ENCODE assay signal across 20 mouse cellular contexts in the genomic region with DNA sequence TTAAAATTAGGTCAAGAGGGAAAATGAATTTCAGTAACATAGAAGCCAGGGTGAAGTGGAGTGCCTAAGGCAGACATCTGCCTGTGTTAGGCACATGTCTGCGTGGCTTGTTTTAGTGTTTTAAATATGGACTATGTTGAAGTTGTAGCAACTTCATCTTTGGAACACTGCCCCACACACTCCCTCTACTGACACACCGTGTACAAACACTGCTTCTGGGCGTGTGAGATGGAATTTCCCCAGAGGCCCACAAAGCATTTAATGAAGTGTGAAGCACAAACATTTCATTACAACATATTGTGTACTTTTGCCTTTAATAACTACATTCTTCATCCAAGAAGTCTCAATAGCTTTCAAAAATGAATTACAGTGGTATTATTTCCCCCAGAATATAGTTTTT.
DNase-seq lines count a peak whose midpoint lies in the region; ATAC-seq and TF ChIP-seq lines count a peak whose summit lies in the region.
"Had no signal": no experiment of that assay in that cellular context is flagged by ENCODE, and none has a peak within 500 bp of the region (broad histone marks: within the 10 kb centered on the region; RNA-seq: fewer than 3 reads in every experiment).

No protein-coding gene starts in this region.

- WGBS in lung, adult 2 months: 60% methylated on average over 3 of the region's 3 CpGs
- WGBS in lung, embryonic 14.5 days: 52% methylated on average over 3 of the region's 3 CpGs

- ATAC-seq in lung, embryonic 14.5 days (ENCODE audit: insufficient read depth): no peak
- ATAC-seq: intestine, embryonic 16.5 days had no signal

- peaks cover 4% of the 10 kb centered on the region for H3K4me1 ChIP-seq in lung, adult 2 months (ENCODE audit: control insufficient read depth, insufficient read depth, low read length)
- no peaks in the 10 kb centered on the region for H3K4me1 ChIP-seq in lung, embryonic 14.5 days (ENCODE audit: insufficient read depth)
- H3K4me1 ChIP-seq: liver, embryonic 15.5 days had no signal

- no peak overlapping the region for H3K4me2 ChIP-seq in lung, embryonic 14.5 days
- H3K4me2 ChIP-seq: forebrain, embryonic 13.5 days; heart, embryonic 11.5 days; limb, embryonic 15.5 days; liver, embryonic 15.5 days; midbrain, embryonic 12.5 days; neural tube, embryonic 15.5 days had no signal

- no peaks in the 10 kb centered on the region for H3K36me3 ChIP-seq in lung, embryonic 14.5 days (ENCODE audit: insufficient read depth)
- H3K36me3 ChIP-seq: limb, embryonic 15.5 days; liver, embryonic 15.5 days; midbrain, embryonic 12.5 days; neural tube, embryonic 15.5 days had no signal

- no peak overlapping the region for H3K27ac ChIP-seq in lung, embryonic 14.5 days (ENCODE audit: low read depth)
- H3K27ac ChIP-seq: forebrain, embryonic 13.5 days; limb, embryonic 15.5 days; liver, embryonic 15.5 days; midbrain, embryonic 12.5 days had no signal

- no peak overlapping the region for H3K4me3 ChIP-seq in lung, adult 2 months (replicated peaks; ENCODE audit: extremely low read depth, low read depth, low read length)
- no peak overlapping the region for H3K4me3 ChIP-seq in lung, embryonic 14.5 days (ENCODE audit: low read depth, low read length)
- H3K4me3 ChIP-seq: forebrain, embryonic 13.5 days; limb, embryonic 15.5 days; liver, embryonic 15.5 days; midbrain, embryonic 12.5 days; neural tube, embryonic 15.5 days had no signal

- H3K9ac ChIP-seq in lung, embryonic 14.5 days: no peak overlapping the region
- H3K9ac ChIP-seq: forebrain, embryonic 13.5 days; limb, embryonic 15.5 days; liver, embryonic 15.5 days; midbrain, embryonic 12.5 days; neural tube, embryonic 15.5 days had no signal

- H3K9me3 ChIP-seq in lung, embryonic 14.5 days (ENCODE audit: low read depth, low read length): no peaks in the 10 kb centered on the region
- H3K9me3 ChIP-seq: forebrain, embryonic 13.5 days; limb, embryonic 15.5 days; liver, embryonic 15.5 days; midbrain, embryonic 12.5 days; neural tube, embryonic 15.5 days had no signal

- TF ChIP-seq CTCF in lung, adult 2 months (IDR thresholded peaks at IDR 0.05; ENCODE audit: insufficient read depth, low read length): no peak
- TF ChIP-seq CTCF in lung, embryonic 14.5 days (IDR thresholded peaks at IDR 0.05; ENCODE audit: low read depth): 0 out of 2 replicates have a peak, but pooled peaks have one; percentile 4

- no peak for TF ChIP-seq POLR2A in lung, adult 2 months (IDR thresholded peaks at IDR 0.05; ENCODE audit: borderline replicate concordance, extremely low read depth, low read depth, low read length)

- peak; percentile 70 to 80 for DNase-seq in lung, adult 18-20 months
- no peak for DNase-seq in lung, adult 2 months
- DNase-seq in lung, embryonic 14.5 days: peak; percentile 58
- DNase-seq in lung, postnatal 36 days: peak; percentile 79
- DNase-seq in spleen, postnatal 4 days (ENCODE audit: low spot score in 2 of 2): no peak
- DNase-seq in right cerebral cortex, postnatal 4 days: no peak
- no peak for DNase-seq in T-cell, adult 2 months (ENCODE audit: low spot score)
- DNase-seq: adrenal gland, adult 2 months; B cell, adult 2 months; cerebellum, adult 2 months; cerebellum, postnatal 25 days; kidney, postnatal 36 days; right cerebral cortex, adult 18-20 months had no signal

- no peaks in the 10 kb centered on the region for H3K27me3 ChIP-seq in lung, embryonic 14.5 days (ENCODE audit: insufficient read depth, low read length)
- H3K27me3 ChIP-seq: forebrain, embryonic 13.5 days; limb, embryonic 15.5 days; liver, embryonic 15.5 days; midbrain, embryonic 12.5 days; neural tube, embryonic 15.5 days had no signal

Comparison
In these comparisons a context has a peak if more than half of its experiments do, and no peak if none do; other contexts are left out.
1. DNase-seq: peak in lung, adult 18-20 months (2 of 2), lung, embryonic 14.5 days (single experiment) and lung, postnatal 36 days (single experiment); none in lung, adult 2 months (single experiment), spleen, postnatal 4 days (0 of 2), right cerebral cortex, postnatal 4 days (single experiment) and T-cell, adult 2 months (single experiment).